Mouse (Mus musculus) CD4-positive, CD25-positive, alpha-beta regulatory T cell, adult 9 weeks (primary cell): ENCODE data around the gene Sh3glb2. TPM values are rescaled to one million over a fixed set of nuclear protein-coding genes. Genes with fewer than 3 reads are reported as not detected.

Experiments used
- polyA plus RNA-seq: library from polyadenylated mRNA; unstranded; fragments of 100-300 nt; shearing (Covaris generic); gene quantifications from one replicate; pipeline ENCODE4 v1.2.1, GENCODE M21; 2017

The Sh3glb2 gene
- 125 TPM for polyA plus RNA-seq

GRCm38 (mm10) chr2:30358533-30359531 is at the start of gene Sh3glb2:
TSS of gene Sh3glb2 (minus strand) at chr2:30359337.

GRCm38 (mm10) chr2:30392114-30392576 is 33.0 kb upstream of the Sh3glb2 start, which contains the start of gene Dolpp1:
TSS of gene Dolpp1 (plus strand) at chr2:30392254.

GRCm38 (mm10) chr2:30363773-30364650 is 4.9 kb upstream of the Sh3glb2 start, which contains the start of gene Miga2:
TSS of gene Miga2 (plus strand) at chr2:30364233.

Other genes starting within 250 kb of the Sh3glb2 start
- gene Zer1, start 234.8 kb downstream of the Sh3glb2 start, polyA plus RNA-seq: 26.8 TPM
- 10.6 TPM for gene Tbc1d13, start 225.6 kb downstream of the Sh3glb2 start, polyA plus RNA-seq
- gene Endog, start 187.8 kb downstream of the Sh3glb2 start, polyA plus RNA-seq: 1.6 TPM
- gene Spout1, start 180.9 kb downstream of the Sh3glb2 start, polyA plus RNA-seq: 50.1 TPM
- gene Kyat1, start 153.5 kb downstream of the Sh3glb2 start, polyA plus RNA-seq: 14.6 TPM
- gene Lrrc8a, start 121.6 kb downstream of the Sh3glb2 start, polyA plus RNA-seq: 8.7 TPM
- 0.52 TPM for gene Gm28035, start 118.8 kb downstream of the Sh3glb2 start, polyA plus RNA-seq
- 5.2 TPM for gene Phyhd1, start 93.1 kb downstream of the Sh3glb2 start, polyA plus RNA-seq
- gene Gm28038, start 78.3 kb downstream of the Sh3glb2 start, polyA plus RNA-seq: not detected
- gene Dolk, start 73.0 kb downstream of the Sh3glb2 start, polyA plus RNA-seq: 22.4 TPM
- gene Nup188, start 72.9 kb downstream of the Sh3glb2 start, polyA plus RNA-seq: 32.5 TPM
- gene Miga2, start 4.9 kb upstream of the Sh3glb2 start, polyA plus RNA-seq: 16.6 TPM
- 38.2 TPM for gene Dolpp1, start 32.9 kb upstream of the Sh3glb2 start, polyA plus RNA-seq
- gene Crat, start 56.5 kb upstream of the Sh3glb2 start, polyA plus RNA-seq: 5.7 TPM
- 103 TPM for gene Ptpa, start 56.7 kb upstream of the Sh3glb2 start, polyA plus RNA-seq
- gene Ier5l, start 114.9 kb upstream of the Sh3glb2 start, polyA plus RNA-seq: 0.20 TPM
- 3.1 TPM for gene Cstad, start 235.7 kb upstream of the Sh3glb2 start, polyA plus RNA-seq